Mouse (Mus musculus) embryonic fibroblast, embryonic 13.5 days (primary cell): ENCODE data around the gene Psmd8.
"Not testable (repeated sequence)": the region's sequence is repeated elsewhere in the genome, so short reads cannot be mapped to it uniquely, and the experiment has no call there.

Experiments
- CTCF ChIP-seq: IDR thresholded peaks from 2 replicates; pipeline ENCODE4 v1.5.1; 2011; ENCODE audit warnings: mild to moderate bottlenecking, control low read depth, low read length, moderate library complexity, borderline replicate concordance; ENCODE audit not compliant: insufficient read depth
- POLR2A ChIP-seq: IDR thresholded peaks from 2 replicates; pipeline ENCODE4 v1.6.1; 2011; ENCODE audit warnings: low read depth, mild to moderate bottlenecking, control low read depth, low read length, moderate library complexity

DNA sequence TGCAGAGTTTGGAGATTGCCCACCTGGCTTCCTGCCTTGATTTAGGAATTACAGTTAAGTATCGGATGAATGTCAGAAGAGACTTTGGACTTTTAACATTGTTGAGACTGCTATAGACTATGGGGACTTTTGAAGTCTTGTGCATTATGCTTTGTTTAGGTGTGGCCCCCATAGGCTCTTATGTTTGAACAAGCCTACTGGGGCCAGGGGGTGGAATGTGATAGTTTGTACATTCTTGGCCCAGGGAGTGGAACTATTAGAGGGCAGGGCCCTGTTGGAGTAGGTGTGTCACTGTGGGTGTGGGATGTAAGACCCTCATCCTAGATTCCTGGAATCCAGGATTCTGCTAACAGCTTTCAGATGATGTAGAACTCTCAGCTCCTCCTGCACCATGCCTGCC, 13.7 kb upstream of the Psmd8 start:
- not testable (repeated sequence) for TF ChIP-seq CTCF, POLR2A
